Mouse (Mus musculus): ENCODE measurements around the gene Myh3. TPM values are rescaled to one million over a fixed set of nuclear protein-coding genes. Genes with fewer than 3 reads are reported as not detected.

Gene Myh3
- polyA plus RNA-seq, 1 experiment from 2014 or later: 0.10 TPM

DNA sequence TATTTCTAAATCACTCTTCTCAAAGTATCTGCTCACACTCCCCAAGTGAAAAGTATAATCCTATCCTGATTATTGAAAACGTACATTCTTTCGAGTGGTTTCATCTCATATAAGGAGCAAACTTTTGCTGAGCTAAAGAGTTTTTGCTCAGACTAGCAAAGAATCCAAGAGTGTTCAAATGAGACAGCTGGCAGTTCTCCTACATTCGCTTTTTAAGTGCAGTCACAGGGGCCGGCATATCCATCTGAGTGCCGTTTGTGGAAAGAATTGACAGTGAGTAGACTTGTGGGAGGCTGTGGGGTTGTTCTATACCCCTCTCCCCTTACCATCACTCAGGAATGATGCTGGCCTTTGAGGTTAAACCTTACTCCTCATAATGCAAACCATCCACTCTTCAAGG, 62.1 kb downstream of the Myh3 start:
- H3K4me2 ChIP-seq (replicated peaks; ENCODE audit: low read depth): no peak overlapping the region
- H3K27ac ChIP-seq (ENCODE audit: low read depth, low read length): no peak overlapping the region
- H3K4me3 ChIP-seq (ENCODE audit: low read depth, low read length): no peak overlapping the region
- H3K9me3 ChIP-seq (ENCODE audit: control insufficient read depth): no peaks in the 10 kb centered on the region
- H3K27me3 ChIP-seq (replicated peaks; ENCODE audit: control insufficient read depth, insufficient read depth, low read length): no peaks in the 10 kb centered on the region
- WGBS: 68% methylated on average over 5 of the region's 5 CpGs
- no peaks in the 10 kb centered on the region for H3K4me1 ChIP-seq (replicated peaks; ENCODE audit: control insufficient read depth, insufficient read depth, low read length)
- ATAC-seq: no peak
- no peak for TF ChIP-seq CTCF (IDR thresholded peaks at IDR 0.05; ENCODE audit: low read depth)
- no peak overlapping the region for H3K9ac ChIP-seq (ENCODE audit: low read depth, low read length)
- no peaks in the 10 kb centered on the region for H3K36me3 ChIP-seq (ENCODE audit: control insufficient read depth, insufficient read depth)

DNA sequence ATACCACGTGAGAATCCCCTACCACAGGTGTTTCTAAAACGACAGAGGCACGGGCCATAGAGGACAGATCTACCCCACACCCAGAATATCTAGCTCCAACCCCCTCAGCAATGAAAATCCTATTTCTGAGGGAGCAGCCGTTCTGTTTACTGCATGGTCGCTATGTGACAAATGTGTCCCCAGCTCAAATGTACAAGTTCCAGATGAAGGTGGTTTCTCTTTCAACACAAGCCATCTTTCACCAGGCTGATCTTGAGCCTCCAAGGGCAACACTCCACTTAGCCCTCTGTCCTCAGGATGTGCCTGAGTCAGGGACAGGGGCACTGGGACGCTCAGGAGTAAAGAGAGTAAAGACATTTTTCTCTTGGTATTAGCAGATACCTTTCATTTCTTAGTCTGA, 62.9 kb downstream of the Myh3 start:
- no peak for TF ChIP-seq CTCF (IDR thresholded peaks at IDR 0.05; ENCODE audit: low read depth)
- Histone ChIP-seq H3K4me2 (replicated peaks; ENCODE audit: low read depth) (no peak overlapping the region), H3K4me1 (replicated peaks; ENCODE audit: control insufficient read depth, insufficient read depth, low read length) (no peaks in the 10 kb centered on the region), H3K27ac (ENCODE audit: low read depth, low read length) (no peak overlapping the region), H3K36me3 (ENCODE audit: control insufficient read depth, insufficient read depth) (no peaks in the 10 kb centered on the region), H3K9ac (ENCODE audit: low read depth, low read length) (no peak overlapping the region), H3K27me3 (replicated peaks; ENCODE audit: control insufficient read depth, insufficient read depth, low read length) (no peaks in the 10 kb centered on the region), H3K4me3 (ENCODE audit: low read depth, low read length) (no peak overlapping the region), H3K9me3 (ENCODE audit: control insufficient read depth) (no peaks in the 10 kb centered on the region)
- ATAC-seq: no peak
- 56% methylated on average over 6 of the region's 6 CpGs for WGBS

DNA sequence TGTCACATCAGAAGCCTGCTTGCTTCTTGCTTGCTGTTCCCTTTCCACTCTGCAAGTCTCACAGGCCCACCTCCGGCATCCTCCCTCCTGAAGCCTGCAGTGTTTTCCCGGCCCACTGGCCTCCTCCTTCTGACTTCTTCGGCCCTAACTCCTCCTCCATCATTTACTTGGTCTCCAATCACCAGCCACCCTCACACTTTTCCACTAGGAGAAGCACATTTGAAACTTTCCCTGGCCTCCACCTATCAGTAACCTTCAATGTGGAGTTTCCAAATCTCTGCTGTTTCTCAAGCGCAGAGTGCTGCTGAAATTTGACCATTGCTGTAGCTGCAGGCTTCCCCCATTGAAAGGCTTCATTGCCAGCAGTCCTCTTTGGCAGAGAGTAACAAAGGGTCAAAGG, 63.9 kb downstream of the Myh3 start:
- H3K36me3 ChIP-seq (ENCODE audit: control insufficient read depth, insufficient read depth): no peaks in the 10 kb centered on the region
- 64% methylated on average over 4 of the region's 4 CpGs for WGBS
- no peaks in the 10 kb centered on the region for H3K9me3 ChIP-seq (ENCODE audit: control insufficient read depth)
- H3K27ac ChIP-seq (ENCODE audit: low read depth, low read length): no peak overlapping the region
- no peak overlapping the region for H3K4me3 ChIP-seq (ENCODE audit: low read depth, low read length)
- H3K4me2 ChIP-seq (replicated peaks; ENCODE audit: low read depth): no peak overlapping the region
- H3K4me1 ChIP-seq (replicated peaks; ENCODE audit: control insufficient read depth, insufficient read depth, low read length): no peaks in the 10 kb centered on the region
- H3K27me3 ChIP-seq (replicated peaks; ENCODE audit: control insufficient read depth, insufficient read depth, low read length): no peaks in the 10 kb centered on the region
- TF ChIP-seq CTCF (IDR thresholded peaks at IDR 0.05; ENCODE audit: low read depth): no peak
- ATAC-seq: no peak
- no peak overlapping the region for H3K9ac ChIP-seq (ENCODE audit: low read depth, low read length)

DNA sequence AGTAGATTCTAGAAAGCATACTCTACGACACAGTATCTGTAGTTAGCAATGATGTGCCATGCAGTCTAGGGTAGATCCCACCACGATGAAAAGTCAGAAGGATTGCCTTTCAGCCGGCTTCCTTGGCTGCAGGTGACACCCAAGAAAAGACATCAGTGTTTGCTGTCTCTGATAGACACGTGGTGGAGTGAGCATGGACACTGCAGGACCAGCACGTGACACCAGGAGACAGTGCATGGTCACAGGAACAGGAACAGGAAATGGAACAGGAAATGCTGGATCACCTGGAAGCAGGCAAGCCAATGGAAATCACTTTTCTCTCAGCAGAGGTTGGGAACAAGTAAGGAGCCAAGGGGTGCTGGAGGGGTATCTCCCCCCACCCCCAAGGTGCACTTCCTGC, 65.0 kb downstream of the Myh3 start:
- no peak for TF ChIP-seq CTCF (IDR thresholded peaks at IDR 0.05; ENCODE audit: low read depth)
- Histone ChIP-seq H3K27ac (ENCODE audit: low read depth, low read length) (no peak overlapping the region), H3K27me3 (replicated peaks; ENCODE audit: control insufficient read depth, insufficient read depth, low read length) (no peaks in the 10 kb centered on the region), H3K4me2 (replicated peaks; ENCODE audit: low read depth) (no peak overlapping the region), H3K4me3 (ENCODE audit: low read depth, low read length) (no peak overlapping the region), H3K9me3 (ENCODE audit: control insufficient read depth) (no peaks in the 10 kb centered on the region), H3K36me3 (ENCODE audit: control insufficient read depth, insufficient read depth) (no peaks in the 10 kb centered on the region), H3K9ac (ENCODE audit: low read depth, low read length) (no peak overlapping the region), H3K4me1 (replicated peaks; ENCODE audit: control insufficient read depth, insufficient read depth, low read length) (no peaks in the 10 kb centered on the region)
- WGBS: 71% methylated on average over 5 of the region's 5 CpGs
- ATAC-seq: no peak

DNA sequence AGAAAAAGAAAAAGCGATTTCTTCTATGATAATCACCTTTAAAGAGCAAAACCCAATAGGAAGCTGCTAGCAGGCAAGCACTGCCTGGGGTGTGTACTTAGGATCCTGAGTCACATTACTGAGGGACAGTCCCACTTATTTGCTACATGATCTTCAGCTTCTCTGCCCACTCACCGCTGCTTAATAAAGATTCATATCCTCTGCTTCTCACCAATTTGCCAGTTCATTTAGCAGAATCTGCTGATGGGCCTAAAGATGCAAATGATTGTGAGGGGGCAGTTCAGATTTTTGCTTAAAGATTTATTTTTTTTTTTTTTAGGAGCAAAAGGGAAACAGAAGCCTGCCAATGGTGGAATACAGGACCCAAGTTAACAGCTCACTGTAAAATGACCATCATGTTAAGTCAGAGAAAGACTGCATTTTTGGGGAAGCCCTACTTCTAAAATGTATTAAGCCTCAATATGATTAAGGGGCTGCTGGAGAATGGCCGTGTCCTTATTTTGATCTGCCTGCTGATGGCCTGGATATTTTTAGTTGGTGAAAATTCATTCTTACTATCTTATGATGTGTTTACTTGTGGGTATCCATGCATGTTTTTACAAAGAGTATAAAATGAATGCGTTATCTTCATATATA, 65.9 kb downstream of the Myh3 start:
- H3K4me2 ChIP-seq (replicated peaks; ENCODE audit: low read depth): no peak overlapping the region
- H3K36me3 ChIP-seq (ENCODE audit: control insufficient read depth, insufficient read depth): no peaks in the 10 kb centered on the region
- TF ChIP-seq CTCF (IDR thresholded peaks at IDR 0.05; ENCODE audit: low read depth): no peak
- no peaks in the 10 kb centered on the region for H3K27me3 ChIP-seq (replicated peaks; ENCODE audit: control insufficient read depth, insufficient read depth, low read length)
- WGBS: 90% methylated on average over 4 of the region's 4 CpGs
- H3K9me3 ChIP-seq (ENCODE audit: control insufficient read depth): no peaks in the 10 kb centered on the region
- H3K4me1 ChIP-seq (replicated peaks; ENCODE audit: control insufficient read depth, insufficient read depth, low read length): no peaks in the 10 kb centered on the region
- no peak for ATAC-seq
- H3K9ac ChIP-seq (ENCODE audit: low read depth, low read length): no peak overlapping the region
- H3K4me3 ChIP-seq (ENCODE audit: low read depth, low read length): no peak overlapping the region
- no peak overlapping the region for H3K27ac ChIP-seq (ENCODE audit: low read depth, low read length)

DNA sequence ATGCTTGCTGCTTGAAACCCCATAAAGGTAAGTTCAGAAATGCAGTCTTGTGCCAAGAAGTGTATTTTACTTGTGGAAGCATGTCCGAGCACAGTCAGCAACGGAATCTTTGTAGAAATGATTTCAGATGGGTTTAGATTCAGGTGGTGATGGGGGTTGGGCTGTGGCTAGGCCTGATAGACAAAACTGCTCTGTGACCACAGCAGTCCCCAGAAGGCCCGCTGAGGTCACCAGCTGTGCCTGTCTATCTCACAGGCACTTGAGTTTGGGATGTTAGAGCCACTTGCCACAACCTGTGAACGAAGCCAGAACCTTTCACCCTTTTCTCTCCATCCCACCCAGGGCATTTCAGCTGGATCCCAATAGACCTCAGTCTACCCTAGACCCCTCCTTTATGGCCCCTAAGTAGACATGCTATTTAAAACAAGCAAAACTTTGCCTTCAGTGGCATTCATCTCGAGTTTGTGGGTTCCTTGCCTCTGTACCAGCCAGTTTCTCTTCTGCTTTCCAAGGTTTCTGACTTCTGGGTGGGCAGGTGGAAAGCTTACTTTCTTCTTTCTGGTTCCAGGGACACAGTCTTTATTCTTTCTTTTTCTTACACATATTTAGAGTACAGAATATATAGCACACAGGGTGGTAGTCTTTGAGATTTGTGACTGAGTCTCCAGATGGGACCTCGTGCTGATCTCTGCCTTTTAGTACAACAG, 66.6 kb downstream of the Myh3 start:
- 68% methylated on average over 6 of the region's 6 CpGs for WGBS
- no peaks in the 10 kb centered on the region for H3K36me3 ChIP-seq (ENCODE audit: control insufficient read depth, insufficient read depth)
- ATAC-seq: no peak
- H3K9ac ChIP-seq (ENCODE audit: low read depth, low read length): no peak overlapping the region
- no peak overlapping the region for H3K4me3 ChIP-seq (ENCODE audit: low read depth, low read length)
- no peaks in the 10 kb centered on the region for H3K9me3 ChIP-seq (ENCODE audit: control insufficient read depth)
- no peak for TF ChIP-seq CTCF (IDR thresholded peaks at IDR 0.05; ENCODE audit: low read depth)
- H3K27ac ChIP-seq (ENCODE audit: low read depth, low read length): no peak overlapping the region
- no peak overlapping the region for H3K4me2 ChIP-seq (replicated peaks; ENCODE audit: low read depth)
- no peaks in the 10 kb centered on the region for H3K27me3 ChIP-seq (replicated peaks; ENCODE audit: control insufficient read depth, insufficient read depth, low read length)
- H3K4me1 ChIP-seq (replicated peaks; ENCODE audit: control insufficient read depth, insufficient read depth, low read length): no peaks in the 10 kb centered on the region
